Mouse (Mus musculus): ENCODE data around the gene Gm45062. TPM values are rescaled to one million over a fixed set of nuclear protein-coding genes. Genes with fewer than 3 reads are reported as not detected.

The Gm45062 gene
- polyA plus RNA-seq, 1 experiment: 5.8 TPM

GRCm38 (mm10) chr6:8348344-8348743 is 89.1 kb downstream of the Gm45062 start:
- Histone ChIP-seq H3K4me1 (ENCODE audit: control insufficient read depth, insufficient read depth, low read length) (no peaks in the 10 kb centered on the region), H3K27ac (ENCODE audit: insufficient read depth, low read length) (no peak overlapping the region), H3K27me3 (ENCODE audit: control insufficient read depth, insufficient read depth, low read length, poor library complexity, severe bottlenecking) (no peaks in the 10 kb centered on the region), H3K4me3 (ENCODE audit: low read depth, low read length) (no peak overlapping the region), H3K9ac (ENCODE audit: low read depth, poor library complexity, severe bottlenecking) (no peak overlapping the region), H3K9me3 (replicated peaks; ENCODE audit: control insufficient read depth, insufficient read depth, low read length, poor library complexity, severe bottlenecking) (no peaks in the 10 kb centered on the region), H3K36me3 (ENCODE audit: control insufficient read depth, insufficient read depth, low read length, poor library complexity, severe bottlenecking) (no peaks in the 10 kb centered on the region)
- TF ChIP-seq CTCF (IDR thresholded peaks at IDR 0.05; ENCODE audit: low read depth, low read length) (no peak), EP300 (IDR thresholded peaks at IDR 0.05; ENCODE audit: insufficient read depth, low read depth, low read length) (no peak), POLR2A (IDR thresholded peaks at IDR 0.05; ENCODE audit: insufficient read depth, low read length) (no peak)

GRCm38 (mm10) chr6:8349060-8349670 is 89.9 kb downstream of the Gm45062 start:
- H3K9ac ChIP-seq (ENCODE audit: low read depth, poor library complexity, severe bottlenecking): no peak overlapping the region
- H3K4me3 ChIP-seq (ENCODE audit: low read depth, low read length): no peak overlapping the region
- no peak overlapping the region for H3K27ac ChIP-seq (ENCODE audit: insufficient read depth, low read length)
- H3K27me3 ChIP-seq (ENCODE audit: control insufficient read depth, insufficient read depth, low read length, poor library complexity, severe bottlenecking): no peaks in the 10 kb centered on the region
- no peaks in the 10 kb centered on the region for H3K9me3 ChIP-seq (replicated peaks; ENCODE audit: control insufficient read depth, insufficient read depth, low read length, poor library complexity, severe bottlenecking)
- TF ChIP-seq CTCF (IDR thresholded peaks at IDR 0.05; ENCODE audit: low read depth, low read length) (no peak), POLR2A (IDR thresholded peaks at IDR 0.05; ENCODE audit: insufficient read depth, low read length) (no peak), EP300 (IDR thresholded peaks at IDR 0.05; ENCODE audit: insufficient read depth, low read depth, low read length) (no peak)
- no peaks in the 10 kb centered on the region for H3K36me3 ChIP-seq (ENCODE audit: control insufficient read depth, insufficient read depth, low read length, poor library complexity, severe bottlenecking)
- no peaks in the 10 kb centered on the region for H3K4me1 ChIP-seq (ENCODE audit: control insufficient read depth, insufficient read depth, low read length)

- Histone ChIP-seq H3K4me3 (ENCODE audit: low read depth, low read length) (no peak overlapping the region), H3K4me1 (ENCODE audit: control insufficient read depth, insufficient read depth, low read length) (no peaks in the 10 kb centered on the region), H3K9me3 (replicated peaks; ENCODE audit: control insufficient read depth, insufficient read depth, low read length, poor library complexity, severe bottlenecking) (no peaks in the 10 kb centered on the region), H3K27me3 (ENCODE audit: control insufficient read depth, insufficient read depth, low read length, poor library complexity, severe bottlenecking) (no peaks in the 10 kb centered on the region), H3K27ac (ENCODE audit: insufficient read depth, low read length) (no peak overlapping the region), H3K9ac (ENCODE audit: low read depth, poor library complexity, severe bottlenecking) (no peak overlapping the region), H3K36me3 (ENCODE audit: control insufficient read depth, insufficient read depth, low read length, poor library complexity, severe bottlenecking) (no peaks in the 10 kb centered on the region)
- no peak for TF ChIP-seq POLR2A (IDR thresholded peaks at IDR 0.05; ENCODE audit: insufficient read depth, low read length)
- no peak for TF ChIP-seq EP300 (IDR thresholded peaks at IDR 0.05; ENCODE audit: insufficient read depth, low read depth, low read length)
- no peak for TF ChIP-seq CTCF (IDR thresholded peaks at IDR 0.05; ENCODE audit: low read depth, low read length)
Observed at GRCm38 (mm10) chr6:8351507-8351906, 92.3 kb downstream of the Gm45062 start.

- H3K27ac ChIP-seq (ENCODE audit: insufficient read depth, low read length): no peak overlapping the region
- TF ChIP-seq CTCF (IDR thresholded peaks at IDR 0.05; ENCODE audit: low read depth, low read length) (no peak), POLR2A (IDR thresholded peaks at IDR 0.05; ENCODE audit: insufficient read depth, low read length) (no peak), EP300 (IDR thresholded peaks at IDR 0.05; ENCODE audit: insufficient read depth, low read depth, low read length) (no peak)
- no peaks in the 10 kb centered on the region for H3K4me1 ChIP-seq (ENCODE audit: control insufficient read depth, insufficient read depth, low read length)
Observed at GRCm38 (mm10) chr6:8352533-8353168, 93.4 kb downstream of the Gm45062 start.

GRCm38 (mm10) chr6:8353461-8353860 is 94.2 kb downstream of the Gm45062 start:
- Histone ChIP-seq H3K9me3 (replicated peaks; ENCODE audit: control insufficient read depth, insufficient read depth, low read length, poor library complexity, severe bottlenecking) (no peaks in the 10 kb centered on the region), H3K4me3 (ENCODE audit: low read depth, low read length) (no peak overlapping the region), H3K27ac (ENCODE audit: insufficient read depth, low read length) (no peak overlapping the region), H3K4me1 (ENCODE audit: control insufficient read depth, insufficient read depth, low read length) (no peaks in the 10 kb centered on the region), H3K9ac (ENCODE audit: low read depth, poor library complexity, severe bottlenecking) (no peak overlapping the region), H3K36me3 (ENCODE audit: control insufficient read depth, insufficient read depth, low read length, poor library complexity, severe bottlenecking) (no peaks in the 10 kb centered on the region), H3K27me3 (ENCODE audit: control insufficient read depth, insufficient read depth, low read length, poor library complexity, severe bottlenecking) (no peaks in the 10 kb centered on the region)
- TF ChIP-seq POLR2A (IDR thresholded peaks at IDR 0.05; ENCODE audit: insufficient read depth, low read length) (no peak), CTCF (IDR thresholded peaks at IDR 0.05; ENCODE audit: low read depth, low read length) (no peak), EP300 (IDR thresholded peaks at IDR 0.05; ENCODE audit: insufficient read depth, low read depth, low read length) (no peak)

More at GRCm38 (mm10) chr6:8352533-8353168, 93.4 kb downstream of the Gm45062 start:
- Histone ChIP-seq H3K27me3 (ENCODE audit: control insufficient read depth, insufficient read depth, low read length, poor library complexity, severe bottlenecking) (no peaks in the 10 kb centered on the region), H3K36me3 (ENCODE audit: control insufficient read depth, insufficient read depth, low read length, poor library complexity, severe bottlenecking) (no peaks in the 10 kb centered on the region), H3K9ac (ENCODE audit: low read depth, poor library complexity, severe bottlenecking) (no peak overlapping the region), H3K4me3 (ENCODE audit: low read depth, low read length) (no peak overlapping the region), H3K9me3 (replicated peaks; ENCODE audit: control insufficient read depth, insufficient read depth, low read length, poor library complexity, severe bottlenecking) (no peaks in the 10 kb centered on the region)

GRCm38 (mm10) chr6:8354846-8355245 is 95.6 kb downstream of the Gm45062 start:
- Histone ChIP-seq H3K27ac (ENCODE audit: insufficient read depth, low read length) (no peak overlapping the region), H3K27me3 (ENCODE audit: control insufficient read depth, insufficient read depth, low read length, poor library complexity, severe bottlenecking) (no peaks in the 10 kb centered on the region), H3K4me1 (ENCODE audit: control insufficient read depth, insufficient read depth, low read length) (no peaks in the 10 kb centered on the region)

More at GRCm38 (mm10) chr6:8354846-8355245, 95.6 kb downstream of the Gm45062 start:
- no peaks in the 10 kb centered on the region for H3K36me3 ChIP-seq (ENCODE audit: control insufficient read depth, insufficient read depth, low read length, poor library complexity, severe bottlenecking)
- H3K4me3 ChIP-seq (ENCODE audit: low read depth, low read length): no peak overlapping the region
- TF ChIP-seq EP300 (IDR thresholded peaks at IDR 0.05; ENCODE audit: insufficient read depth, low read depth, low read length) (no peak), CTCF (IDR thresholded peaks at IDR 0.05; ENCODE audit: low read depth, low read length) (no peak), POLR2A (IDR thresholded peaks at IDR 0.05; ENCODE audit: insufficient read depth, low read length) (no peak)
- H3K9me3 ChIP-seq (replicated peaks; ENCODE audit: control insufficient read depth, insufficient read depth, low read length, poor library complexity, severe bottlenecking): no peaks in the 10 kb centered on the region
- H3K9ac ChIP-seq (ENCODE audit: low read depth, poor library complexity, severe bottlenecking): no peak overlapping the region

All from ES-Bruce4 (cell line).